Mouse (Mus musculus): ENCODE data around the gene C2cd6.

DNA sequence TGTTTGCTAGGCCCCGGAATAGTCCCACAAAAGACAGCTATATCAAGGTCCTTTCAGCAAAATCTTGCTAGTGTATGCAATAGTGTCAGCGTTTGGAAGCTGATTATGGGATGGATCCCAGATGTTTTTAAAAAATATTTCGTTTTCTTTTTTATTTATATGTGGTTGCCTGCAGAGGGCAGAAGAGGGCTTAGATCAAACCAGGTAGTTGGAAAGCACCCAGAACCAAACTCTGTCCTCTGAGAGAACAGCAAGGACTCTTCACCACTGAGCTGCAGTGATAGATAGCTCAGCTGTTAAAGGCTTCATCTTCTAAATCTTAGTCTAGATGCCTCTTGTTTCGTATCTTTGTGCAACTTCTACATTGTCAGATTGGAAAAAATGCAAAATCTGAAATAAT is 85.5 kb downstream of the C2cd6 start:
- TF ChIP-seq CTCF (IDR thresholded peaks at IDR 0.05 in 2 of 3, conservative IDR thresholded peaks at IDR 0.05 in 1 of 3; ENCODE audit: control insufficient read depth in 1 of 3, insufficient read depth in 1 of 3, low read depth in 2 of 3, low read length in 3 of 3, poor library complexity in 1 of 3, severe bottlenecking in 1 of 3) (peak in 2 of 3 experiments; percentile 25 to 52; a peak in 3 of 6 replicates), POLR2A (IDR thresholded peaks at IDR 0.05; ENCODE audit: control insufficient read depth in 1 of 2, insufficient read depth in 1 of 2, low read depth in 1 of 2, low read length in 2 of 2, poor library complexity in 1 of 2) (no peak), TAL1 (IDR thresholded peaks at IDR 0.05; ENCODE audit: low read length) (no peak), CHD1 (IDR thresholded peaks at IDR 0.05; ENCODE audit: low read depth, low read length) (no peak), EP300 (IDR thresholded peaks at IDR 0.05; ENCODE audit: low read depth in 1 of 2, low read length in 2 of 2) (no peak), TBP (IDR thresholded peaks at IDR 0.05; ENCODE audit: low read depth, low read length) (no peak), CHD2 (IDR thresholded peaks at IDR 0.05; ENCODE audit: low read length) (no peak), BHLHE40 (IDR thresholded peaks at IDR 0.05; ENCODE audit: borderline replicate concordance, low read depth, low read length) (no peak), MYB (IDR thresholded peaks at IDR 0.05; ENCODE audit: low read depth, low read length) (no peak), ZMIZ1 (IDR thresholded peaks at IDR 0.05; ENCODE audit: low read depth, low read length) (no peak)

Data from MEL (cell line).